Mouse (Mus musculus) thymus, adult 2 months (tissue): ENCODE data around the gene Dhx34. TPM values are rescaled to one million over a fixed set of nuclear protein-coding genes. Genes with fewer than 3 reads are reported as not detected.

ENCODE experiments used
- DNase-seq: peaks from one replicate; pipeline ENCODE4 v3.0.0; 2021
- H3K27ac ChIP-seq: fragments of 200-500 bp; 2 replicates; pipeline ENCODE4 v1.5.1; 2012; ENCODE audit warnings: low read length, control low read depth; ENCODE audit not compliant: control insufficient read depth, insufficient read depth
- H3K27me3 ChIP-seq: fragments of 200-500 bp; 2 replicates; pipeline ENCODE4 v1.6.1; 2012; ENCODE audit warnings: mild to moderate bottlenecking, low read length, moderate library complexity, mixed read lengths; ENCODE audit not compliant: control insufficient read depth, insufficient read depth
- H3K36me3 ChIP-seq: fragments of 200-500 bp; 2 replicates; pipeline ENCODE4 v1.6.1; 2012; ENCODE audit warnings: mild to moderate bottlenecking, low read length, moderate library complexity; ENCODE audit not compliant: control insufficient read depth, insufficient read depth
- H3K4me1 ChIP-seq: fragments of 200-500 bp; replicated peaks from 2 replicates; pipeline ENCODE4 v1.6.1; 2012; ENCODE audit warnings: low read length; ENCODE audit not compliant: control insufficient read depth, insufficient read depth
- H3K4me3 ChIP-seq: fragments of 200-500 bp; 2 replicates; pipeline ENCODE4 v1.5.1; 2012; ENCODE audit warnings: mild to moderate bottlenecking, low read length, control low read depth, moderate library complexity; ENCODE audit not compliant: control insufficient read depth, insufficient read depth
- CTCF ChIP-seq: fragments of 200-500 bp; IDR thresholded peaks from 2 replicates; pipeline ENCODE4 v1.5.1; 2012; ENCODE audit warnings: mild to moderate bottlenecking, control low read depth, low read length, moderate library complexity, borderline replicate concordance; ENCODE audit not compliant: control insufficient read depth, poor library complexity, insufficient read depth; ENCODE audit errors: extremely low read depth
- POLR2A ChIP-seq: fragments of 200-500 bp; IDR thresholded peaks from 2 replicates; pipeline ENCODE4 v1.6.1; 2012; ENCODE audit warnings: mild to moderate bottlenecking, low read length, control low read depth, moderate library complexity; ENCODE audit not compliant: control insufficient read depth, poor library complexity, insufficient read depth; ENCODE audit errors: extremely low read depth
- WGBS: fragments of 180-500 bp; shearing (Covaris S2); methylation state at CpG from one replicate; pipeline ENCODE4 v1.1.7; 2018; 5-methylcytosine and 5-hydroxymethylcytosine counted together
- polyA plus RNA-seq: library from polyadenylated mRNA; depleted of rRNA; stranded (reverse); fragments of >200 nt; gene quantifications from 2 replicates; pipeline ENCODE4 v1.2.3, GENCODE M21; 2012

The Dhx34 gene
- polyA plus RNA-seq, 1 experiment = 86.9 TPM

DNA sequence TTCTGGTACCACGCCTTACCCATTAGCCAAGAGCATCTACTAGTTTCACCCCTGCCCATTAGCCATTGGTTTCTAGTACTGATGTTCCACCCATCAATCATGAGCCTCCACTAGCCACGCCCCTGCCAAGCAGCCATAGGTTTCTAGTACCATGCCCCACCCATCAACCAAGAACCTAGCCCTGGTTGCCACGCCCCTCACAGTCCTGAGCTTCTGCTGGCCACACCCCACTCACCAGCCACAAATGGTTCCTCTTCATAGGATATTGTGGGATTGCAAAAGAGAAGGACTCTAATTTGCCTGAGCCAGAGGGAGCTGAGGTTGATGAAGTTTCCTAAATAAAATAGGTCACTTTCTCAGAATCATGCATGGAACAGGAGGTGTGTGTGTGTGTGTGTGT, 61.1 kb downstream of the Dhx34 start:
- no peak for DNase-seq
- TF ChIP-seq CTCF (no peak), POLR2A (no peak)
- Histone ChIP-seq H3K4me3 (no peak overlapping the region), H3K36me3 (no peaks in the 10 kb centered on the region), H3K27me3 (peaks cover 5% of the 10 kb centered on the region; the same call in 1 of the 2 replicates), H3K4me1 (no peaks in the 10 kb centered on the region), H3K27ac (no peak overlapping the region)
- 77% methylated on average over 3 of the region's 3 CpGs for WGBS

DNA sequence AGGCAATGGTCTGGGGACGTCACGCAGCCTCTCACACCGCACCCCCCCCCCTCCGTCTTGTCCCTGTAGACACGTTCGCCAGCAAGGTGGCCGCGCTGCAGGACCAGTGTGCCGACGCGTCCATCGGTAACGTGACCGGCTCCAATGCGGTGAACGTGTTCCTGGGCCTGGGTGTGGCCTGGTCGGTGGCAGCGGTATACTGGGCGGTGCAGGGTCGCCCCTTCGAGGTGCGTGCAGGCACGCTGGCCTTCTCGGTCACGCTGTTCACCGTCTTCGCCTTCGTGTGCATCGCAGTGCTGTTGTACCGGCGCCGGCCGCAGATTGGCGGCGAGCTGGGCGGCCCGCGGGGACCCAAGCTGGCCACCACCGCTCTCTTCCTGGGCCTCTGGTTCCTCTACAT, 63.1 kb downstream of the Dhx34 start:
- H3K36me3 ChIP-seq = no peaks in the 10 kb centered on the region
- H3K4me3 ChIP-seq = no peak overlapping the region
- WGBS = 15% methylated on average over 39 of the region's 39 CpGs
- no peaks in the 10 kb centered on the region for H3K4me1 ChIP-seq
- DNase-seq = no peak
- peaks cover 5% of the 10 kb centered on the region; the same call in 1 of the 2 replicates for H3K27me3 ChIP-seq
- no peak overlapping the region for H3K27ac ChIP-seq
- TF ChIP-seq CTCF (no peak), POLR2A (no peak)

DNA sequence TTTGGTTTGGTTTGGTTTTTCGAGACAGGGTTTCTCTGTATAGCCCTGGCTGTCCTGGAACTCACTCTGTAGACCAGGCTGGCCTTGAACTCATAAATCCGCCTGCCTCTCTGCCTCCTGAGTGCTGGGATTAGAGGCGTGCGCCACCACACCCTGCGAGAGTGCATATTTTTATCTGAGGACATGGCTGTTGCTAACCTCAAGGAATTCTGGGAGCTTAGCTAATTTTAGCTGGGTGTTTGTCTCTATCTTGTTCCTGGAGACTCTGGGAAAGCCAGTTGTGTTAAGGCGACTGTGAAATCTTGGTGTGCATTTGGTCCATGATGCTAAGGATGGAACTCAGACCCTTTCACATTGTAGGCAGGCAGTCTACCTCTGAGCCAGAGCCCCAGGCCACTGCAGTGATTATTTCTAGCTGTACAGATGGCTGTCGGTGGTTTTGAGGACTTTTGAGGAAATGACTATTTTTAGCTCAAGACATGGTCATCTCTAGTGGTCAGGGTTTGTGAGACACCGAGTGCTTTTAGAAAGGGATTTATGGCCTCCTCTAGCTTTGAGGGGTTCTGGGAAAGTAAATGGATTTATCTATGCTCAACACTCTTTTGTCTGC, 65.6 kb downstream of the Dhx34 start:
- WGBS = 56% methylated on average over 8 of the region's 8 CpGs
- DNase-seq = no peak
- Histone ChIP-seq H3K36me3 (no peaks in the 10 kb centered on the region), H3K4me3 (no peak overlapping the region), H3K27me3 (peaks cover 5% of the 10 kb centered on the region; the same call in 1 of the 2 replicates), H3K27ac (no peak overlapping the region), H3K4me1 (no peaks in the 10 kb centered on the region)
- TF ChIP-seq CTCF = no peak
- no peak for TF ChIP-seq POLR2A

DNA sequence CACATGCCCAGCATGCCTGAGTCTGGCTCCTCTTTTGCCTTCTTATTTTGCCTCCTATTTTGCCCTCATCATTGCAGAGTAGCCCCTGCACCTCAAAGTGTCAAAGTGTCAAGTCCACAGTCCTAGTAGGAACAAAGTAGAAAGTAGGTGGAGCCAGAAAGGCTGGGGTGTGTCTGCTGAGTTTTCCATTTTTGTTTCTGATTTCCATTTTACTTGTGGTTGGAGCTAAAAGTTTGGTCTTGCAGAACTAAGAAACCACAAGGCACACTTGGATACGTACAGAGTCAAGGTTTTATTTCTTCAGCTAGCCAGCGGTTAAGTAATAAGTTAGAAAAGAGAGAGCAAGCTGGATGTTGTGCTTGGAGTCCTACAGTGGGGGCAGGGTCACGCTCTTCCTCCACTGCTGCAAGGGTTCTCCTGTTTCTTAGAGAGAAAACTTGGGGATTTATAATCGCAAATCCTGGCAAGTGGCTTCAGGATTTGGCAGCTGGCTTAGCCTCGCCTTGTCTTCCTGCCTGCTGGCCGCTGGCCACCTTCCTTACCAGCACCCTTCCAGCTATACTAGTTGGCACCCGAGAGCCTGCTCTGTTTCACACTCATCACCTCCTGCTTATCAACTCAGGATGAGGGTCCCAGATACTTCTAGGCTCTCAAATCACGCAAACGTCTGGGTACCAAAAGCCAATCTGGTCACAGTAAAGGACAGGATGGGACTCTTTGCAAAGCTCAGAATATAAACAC, 66.5 kb downstream of the Dhx34 start:
- WGBS = 59% methylated on average over 9 of the region's 9 CpGs
- H3K4me3 ChIP-seq = no peak overlapping the region
- H3K27me3 ChIP-seq = peaks cover 5% of the 10 kb centered on the region; the same call in 1 of the 2 replicates
- H3K27ac ChIP-seq = no peak overlapping the region
- TF ChIP-seq CTCF = no peak
- no peak for TF ChIP-seq POLR2A
- no peaks in the 10 kb centered on the region for H3K4me1 ChIP-seq
- no peak for DNase-seq
- H3K36me3 ChIP-seq = no peaks in the 10 kb centered on the region

DNA sequence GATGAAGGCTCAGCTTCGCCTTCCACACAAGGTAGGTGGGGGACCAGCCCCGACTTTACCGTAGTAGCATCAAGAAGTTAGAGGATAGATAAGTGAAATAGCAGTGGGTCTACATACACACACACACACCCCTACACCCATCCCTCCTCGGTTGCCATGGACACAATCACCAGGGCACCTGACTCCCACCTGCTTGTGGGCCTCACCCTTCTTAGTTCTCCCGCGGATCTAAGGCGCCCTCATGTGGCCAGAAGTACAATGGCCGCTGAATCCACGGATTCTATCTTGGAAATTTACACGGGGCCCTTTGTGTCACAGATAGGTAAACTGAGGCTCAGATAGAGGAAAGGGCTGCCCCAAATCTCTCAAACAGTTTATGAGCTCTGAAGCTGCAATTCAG, 68.3 kb downstream of the Dhx34 start:
- 17% methylated on average over 10 of the region's 10 CpGs for WGBS
- DNase-seq = peak; percentile 37
- Histone ChIP-seq H3K4me3 (no peak overlapping the region), H3K27me3 (no peaks in the 10 kb centered on the region; the same call in 1 of the 2 replicates), H3K36me3 (no peaks in the 10 kb centered on the region), H3K27ac (no peak overlapping the region), H3K4me1 (no peaks in the 10 kb centered on the region)
- TF ChIP-seq POLR2A = no peak
- peak; percentile 72; the same call in 1 of the 2 replicates for TF ChIP-seq CTCF

DNA sequence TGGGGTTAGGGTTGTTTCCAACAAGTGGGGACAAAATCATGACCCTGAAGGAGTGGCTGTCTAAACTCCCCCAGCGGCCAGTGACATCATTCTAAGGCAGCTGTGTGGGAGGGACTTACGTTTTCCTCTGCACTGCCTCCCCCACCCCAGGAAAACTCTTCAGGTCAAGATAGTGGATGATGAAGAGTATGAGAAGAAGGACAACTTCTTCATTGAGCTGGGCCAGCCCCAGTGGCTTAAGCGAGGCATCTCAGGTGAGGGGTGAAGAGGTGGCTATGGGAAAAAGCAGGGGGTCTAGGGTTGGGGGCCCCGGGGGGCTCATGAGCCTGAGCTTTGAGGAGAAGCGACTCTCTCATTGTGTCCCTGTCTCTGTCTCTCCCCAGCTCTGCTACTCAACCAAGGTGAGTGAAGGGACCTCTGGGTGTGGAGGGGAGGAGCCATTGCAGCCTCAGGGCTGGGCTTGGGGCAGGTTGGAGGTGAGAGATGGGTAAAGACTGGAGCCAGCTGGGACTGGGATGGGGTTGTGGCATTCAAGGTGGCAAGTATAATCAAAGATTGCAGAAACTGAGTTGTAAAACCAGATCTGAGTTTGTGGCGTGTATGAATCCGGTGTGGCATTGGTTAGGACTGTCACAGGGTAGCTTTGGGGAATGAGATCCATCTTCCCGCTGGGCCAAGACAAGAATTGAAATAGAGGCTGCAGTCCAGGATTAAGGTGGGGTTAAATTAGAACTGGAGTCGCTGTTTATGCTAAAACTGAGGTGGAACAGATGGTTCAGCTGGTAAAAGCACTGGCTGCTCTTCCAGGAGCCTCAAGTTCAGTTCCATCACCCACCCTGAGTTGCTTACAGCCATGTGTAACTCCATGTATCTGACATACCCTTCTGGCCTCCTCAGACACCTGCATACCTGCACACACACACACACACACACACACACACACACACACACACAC, 71.4 kb downstream of the Dhx34 start:
- WGBS = 70% methylated on average over 9 of the region's 9 CpGs
- TF ChIP-seq CTCF = no peak
- TF ChIP-seq POLR2A = no peak
- Histone ChIP-seq H3K4me3 (no peak overlapping the region), H3K27ac (no peak overlapping the region), H3K36me3 (no peaks in the 10 kb centered on the region), H3K4me1 (no peaks in the 10 kb centered on the region), H3K27me3 (no peaks in the 10 kb centered on the region)
- no peak for DNase-seq
